Mouse (Mus musculus) liver, embryonic 11.5 days (tissue): Measurements from ENCODE around the gene Rhpn2. TPM values are rescaled to one million over a fixed set of nuclear protein-coding genes. Genes with fewer than 3 reads are reported as not detected.

Experiments
- ATAC-seq: fragments of 200-750 bp; cut with Nextera tagmentation; replicated peaks from 2 replicates; pipeline ENCODE4 v1.8.0; 2017; ENCODE audit warnings: moderate number of reproducible peaks, mild to moderate bottlenecking, moderate TSS enrichment, moderate library complexity; ENCODE audit not compliant: low FRiP score
- DNase-seq: peaks from one replicate; pipeline ENCODE4 v3.0.0-alpha.2; 2017; ENCODE audit warnings: low spot score
- H3K27ac ChIP-seq: fragments of 300-500 bp; sonication (generic); 2 replicates; pipeline ENCODE4 v1.5.1; 2014; ENCODE audit warnings: mild to moderate bottlenecking, low read depth, low read length, control low read depth
- H3K27me3 ChIP-seq: fragments of 300-500 bp; sonication (generic); replicated peaks from 2 replicates; pipeline ENCODE4 v1.6.1; 2014; ENCODE audit warnings: low read length, mixed read lengths; ENCODE audit not compliant: control insufficient read depth, insufficient read depth
- H3K36me3 ChIP-seq: fragments of 300-500 bp; sonication (generic); 2 replicates; pipeline ENCODE4 v1.6.1; 2014; ENCODE audit warnings: mild to moderate bottlenecking, low read length, moderate library complexity, mixed read lengths; ENCODE audit not compliant: control insufficient read depth, insufficient read depth
- H3K4me1 ChIP-seq: fragments of 300-500 bp; sonication (generic); replicated peaks from 2 replicates; pipeline ENCODE4 v1.6.1; 2014; ENCODE audit warnings: low read length, mixed read lengths; ENCODE audit not compliant: control insufficient read depth, insufficient read depth
- H3K4me2 ChIP-seq: fragments of 300-500 bp; sonication (generic); 2 replicates; pipeline ENCODE4 v1.6.1; 2014; ENCODE audit warnings: mild to moderate bottlenecking, control low read depth, moderate library complexity
- H3K4me3 ChIP-seq: fragments of 300-500 bp; sonication (generic); 2 replicates; pipeline ENCODE4 v1.5.1; 2014; ENCODE audit warnings: low read depth, low read length, control low read depth
- H3K9ac ChIP-seq: fragments of 300-500 bp; sonication (generic); 2 replicates; pipeline ENCODE4 v1.6.1; 2014; ENCODE audit warnings: low read depth, low read length, control low read depth
- H3K9me3 ChIP-seq: fragments of 300-500 bp; sonication (generic); 2 replicates; pipeline ENCODE4 v1.6.1; 2016; ENCODE audit warnings: low read length, inconsistent platforms, mixed read lengths; ENCODE audit not compliant: control insufficient read depth
- whole genome bisulfite sequencing: fragments of 180-500 bp; shearing (Covaris S2); extraction: QIAGEN DNeasy Blood & Tissue Kit; methylation state at CpG from one replicate; pipeline ENCODE4 v1.1.7; 2014; 5-methylcytosine and 5-hydroxymethylcytosine counted together
- polyA plus RNA-seq: library from polyadenylated mRNA; unstranded; fragments of >200 nt; fragmentation: Nextera tagmentation; extraction: Ambion mirVana; gene quantifications from 2 replicates; pipeline ENCODE4 v1.2.1, GENCODE M21; 2014

The Rhpn2 gene
- polyA plus RNA-seq: 6.1 and 6.8 TPM in 2 replicates

DNA sequence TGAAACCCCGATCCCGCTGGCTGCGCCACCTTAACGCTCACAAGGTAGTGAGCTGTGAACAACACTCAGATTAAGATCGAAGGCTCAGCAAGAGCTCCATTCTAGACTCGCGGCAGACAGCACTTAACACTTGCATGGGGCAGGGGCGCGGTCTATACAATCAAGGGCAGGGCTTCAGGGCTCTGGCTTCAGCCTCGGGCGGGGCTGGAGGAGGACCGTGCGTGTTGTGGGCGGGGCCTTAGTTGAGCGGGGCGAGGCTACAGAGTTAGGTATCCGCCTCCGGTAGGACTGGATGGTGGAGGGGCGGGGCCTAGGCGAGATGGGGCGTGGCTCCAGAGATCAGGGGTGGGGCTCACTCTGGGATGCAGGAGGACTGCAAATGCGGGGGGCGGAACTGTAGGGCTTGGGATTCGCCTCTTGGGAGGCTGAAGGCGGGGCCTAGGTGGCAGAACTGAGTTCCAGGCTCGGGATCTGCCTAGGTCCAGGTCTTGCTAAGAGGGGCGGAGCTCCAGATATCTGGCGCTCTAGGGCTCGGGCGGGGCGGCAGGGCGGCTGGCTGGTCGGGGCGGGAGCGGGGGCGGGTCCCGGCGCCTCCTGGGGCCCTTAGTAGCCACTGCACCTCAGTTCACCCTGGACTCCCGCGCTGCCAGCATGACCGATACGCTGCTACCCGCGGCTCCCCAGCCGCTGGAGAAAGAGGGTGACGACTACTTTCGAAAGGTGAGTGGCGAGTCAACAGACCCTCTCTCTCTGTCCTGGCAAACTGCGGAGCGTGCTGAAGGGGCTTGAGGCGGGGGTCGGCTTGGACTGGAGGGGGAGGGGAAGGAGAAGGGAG lies at the start of gene Rhpn2:
Gene Rhpn2 (plus strand): TSS at position 479 of the 835 bp plus-strand sequence.
- under 1% methylated on average over 52 of the region's 52 CpGs for WGBS
- H3K9me3 ChIP-seq: no peaks in the 10 kb centered on the region
- H3K27ac ChIP-seq: peak within 1 kb of the TSS; percentile 29; the same call in 1 of the 2 replicates
- no peaks in the 10 kb centered on the region for H3K36me3 ChIP-seq
- H3K4me3 ChIP-seq: peak within 1 kb of the TSS; percentile 68
- 0 out of 2 replicates have a peak, but pooled peaks cover 4% of the 10 kb centered on the region for H3K4me1 ChIP-seq
- DNase-seq (peak; percentile 100), ATAC-seq (peak; percentile 99)
- H3K4me2 ChIP-seq: peak within 1 kb of the TSS; percentile 100
- peak within 1 kb of the TSS; percentile 69 for H3K9ac ChIP-seq
- peaks cover 33% of the 10 kb centered on the region for H3K27me3 ChIP-seq

DNA sequence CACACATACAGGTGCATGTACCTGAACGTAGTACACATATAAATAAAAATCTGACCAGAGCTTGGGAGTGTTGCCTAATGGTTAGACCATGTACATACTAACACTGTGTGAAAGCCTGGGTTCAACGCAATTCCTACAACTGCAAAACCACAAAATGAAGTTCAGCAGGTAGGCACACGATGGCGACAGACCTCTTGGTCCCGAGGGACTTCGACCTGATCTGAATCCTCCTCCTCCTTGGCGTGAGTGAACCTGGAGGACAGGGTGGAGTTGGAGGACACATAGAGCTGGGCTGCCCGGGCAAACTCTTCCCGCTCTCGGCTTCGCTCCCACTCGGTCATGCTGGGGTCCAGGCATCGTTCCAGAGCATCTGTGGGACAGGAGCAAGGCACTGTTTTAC lies 40.5 kb upstream of the Rhpn2 start:
- Histone ChIP-seq H3K36me3 (peaks cover 34% of the 10 kb centered on the region), H3K27ac (no peak overlapping the region), H3K9me3 (no peaks in the 10 kb centered on the region), H3K4me3 (no peak overlapping the region), H3K9ac (no peak overlapping the region), H3K4me1 (no peaks in the 10 kb centered on the region), H3K27me3 (no peaks in the 10 kb centered on the region), H3K4me2 (no peak overlapping the region)
- WGBS: 87% methylated on average over 13 of the region's 13 CpGs
- DNase-seq (no peak), ATAC-seq (no peak)

GRCm38 (mm10) chr7:35295631-35296030 lies 38.3 kb upstream of the Rhpn2 start:
- Histone ChIP-seq H3K9ac (no peak overlapping the region), H3K4me2 (no peak overlapping the region), H3K9me3 (no peaks in the 10 kb centered on the region), H3K36me3 (peaks cover 28% of the 10 kb centered on the region), H3K27me3 (no peaks in the 10 kb centered on the region), H3K4me1 (no peaks in the 10 kb centered on the region), H3K27ac (no peak overlapping the region), H3K4me3 (no peak overlapping the region)
- 92% methylated on average over 2 of the region's 2 CpGs for WGBS
- DNase-seq: no peak
- no peak for ATAC-seq

- Histone ChIP-seq H3K27ac (no peak overlapping the region), H3K27me3 (no peaks in the 10 kb centered on the region), H3K36me3 (peaks cover 26% of the 10 kb centered on the region), H3K9me3 (no peaks in the 10 kb centered on the region), H3K4me1 (no peaks in the 10 kb centered on the region), H3K4me3 (no peak overlapping the region), H3K4me2 (no peak overlapping the region), H3K9ac (no peak overlapping the region)
- 88% methylated on average over 5 of the region's 5 CpGs for WGBS
- ATAC-seq: no peak
- no peak for DNase-seq
These were observed 36.1 kb upstream of the Rhpn2 start for GRCm38 (mm10) chr7:35297886-35298285.

DNA sequence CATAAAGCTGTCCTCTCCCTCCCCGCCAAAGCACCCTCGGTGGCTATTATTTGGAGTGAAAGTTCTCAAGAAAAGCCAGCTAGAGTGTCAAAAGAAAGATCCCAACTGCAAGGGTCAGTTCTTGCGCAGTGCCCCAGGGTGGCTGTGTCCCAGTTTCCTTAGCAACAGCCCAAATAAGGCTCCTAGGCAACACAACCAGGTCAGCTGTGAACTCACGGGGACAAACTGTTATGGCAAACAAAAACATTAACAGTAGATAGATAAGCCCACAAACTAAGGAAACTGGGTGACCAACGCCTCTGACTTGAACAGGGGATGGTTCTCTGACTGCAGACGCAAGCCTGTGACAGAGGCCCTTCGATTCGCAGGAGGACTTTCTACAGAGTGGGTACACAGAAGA lies 34.3 kb upstream of the Rhpn2 start:
- Histone ChIP-seq H3K4me3 (no peak overlapping the region), H3K9ac (no peak overlapping the region), H3K36me3 (peaks cover 29% of the 10 kb centered on the region), H3K27me3 (no peaks in the 10 kb centered on the region), H3K4me2 (no peak overlapping the region), H3K4me1 (no peaks in the 10 kb centered on the region), H3K27ac (no peak overlapping the region), H3K9me3 (no peaks in the 10 kb centered on the region)
- DNase-seq: no peak
- 74% methylated on average over 8 of the region's 8 CpGs for WGBS
- ATAC-seq: no peak

DNA sequence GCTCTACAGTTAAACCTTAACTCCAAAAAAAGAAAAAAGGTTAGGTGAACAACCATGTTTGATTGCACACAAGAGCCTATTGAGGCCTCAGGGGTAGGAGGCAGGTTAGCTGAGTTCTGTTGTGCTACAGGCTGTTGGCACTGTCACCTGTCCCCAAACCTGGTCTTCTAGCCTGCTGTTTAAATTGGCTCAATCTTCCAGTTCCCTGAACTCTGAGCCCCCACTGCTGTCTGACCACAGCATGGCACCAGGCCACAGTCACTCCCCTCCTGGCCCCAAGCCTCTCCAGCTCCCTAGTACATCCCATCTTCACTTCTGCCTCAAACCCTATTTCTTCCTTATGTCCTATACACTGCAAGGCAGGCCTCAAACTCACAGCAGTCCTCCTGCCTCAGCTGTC lies 33.2 kb upstream of the Rhpn2 start:
- DNase-seq: no peak
- Histone ChIP-seq H3K4me2 (no peak overlapping the region), H3K36me3 (peaks cover 28% of the 10 kb centered on the region), H3K4me1 (no peaks in the 10 kb centered on the region), H3K27ac (no peak overlapping the region), H3K9me3 (no peaks in the 10 kb centered on the region), H3K9ac (no peak overlapping the region), H3K4me3 (no peak overlapping the region), H3K27me3 (no peaks in the 10 kb centered on the region)
- no peak for ATAC-seq

DNA sequence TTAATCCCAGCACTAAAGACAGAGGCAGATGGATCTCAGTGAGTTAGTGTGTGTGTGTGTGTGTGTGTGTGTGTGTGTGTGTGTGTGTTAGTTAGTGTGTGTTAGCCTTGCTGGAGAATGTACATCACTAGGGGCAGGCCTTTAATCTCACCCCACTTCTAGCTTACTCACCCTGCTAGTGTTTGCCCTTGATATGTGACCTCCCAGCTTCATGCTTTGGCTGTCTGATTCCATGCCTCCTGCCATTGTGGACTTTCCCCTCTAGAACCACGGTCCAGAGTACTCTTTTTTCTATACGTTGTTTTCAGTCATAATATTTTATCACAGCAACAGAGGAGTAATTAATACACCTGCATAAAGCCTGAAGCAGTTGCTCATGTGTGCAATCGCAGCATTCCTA lies 22.8 kb upstream of the Rhpn2 start:
- DNase-seq: no peak
- Histone ChIP-seq H3K9me3 (no peaks in the 10 kb centered on the region), H3K4me1 (no peaks in the 10 kb centered on the region), H3K4me3 (no peak overlapping the region), H3K27me3 (no peaks in the 10 kb centered on the region), H3K9ac (no peak overlapping the region), H3K27ac (no peak overlapping the region), H3K4me2 (no peak overlapping the region), H3K36me3 (peaks cover 7% of the 10 kb centered on the region)
- 92% methylated on average over 3 of the region's 3 CpGs for WGBS
- ATAC-seq: no peak

DNA sequence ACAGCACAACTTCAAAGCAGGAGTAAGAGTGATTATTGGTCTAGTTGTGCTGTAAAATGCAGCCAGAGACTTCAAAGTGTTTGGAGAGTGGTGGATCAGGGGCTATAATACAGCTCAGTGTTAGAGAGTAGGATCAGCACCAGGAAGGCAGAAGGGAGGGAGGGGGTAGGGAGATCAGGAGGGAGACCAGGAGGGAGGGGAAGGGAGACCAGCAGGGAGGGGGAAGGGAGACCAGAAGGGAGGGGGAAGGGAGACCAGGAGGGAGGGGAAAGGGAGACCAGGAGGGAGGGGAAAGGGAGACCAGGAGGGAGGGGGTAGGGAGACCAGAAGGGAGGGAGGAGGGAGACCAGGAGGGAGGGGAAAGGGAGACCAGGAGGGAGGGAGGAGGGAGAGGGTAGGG lies 19.8 kb upstream of the Rhpn2 start:
- ATAC-seq (no peak), DNase-seq (no peak)
- Histone ChIP-seq H3K9ac (no peak overlapping the region), H3K4me2 (no peak overlapping the region), H3K9me3 (no peaks in the 10 kb centered on the region), H3K27ac (no peak overlapping the region), H3K4me3 (no peak overlapping the region), H3K4me1 (peaks cover 6% of the 10 kb centered on the region), H3K27me3 (no peaks in the 10 kb centered on the region), H3K36me3 (no peaks in the 10 kb centered on the region; the same call in 1 of the 2 replicates)
